Mouse (Mus musculus) spleen, adult 2 months (tissue): ENCODE data around the gene Chd4. TPM values are rescaled to one million over a fixed set of nuclear protein-coding genes. Genes with fewer than 3 reads are reported as not detected.

Source experiments
- DNase-seq, 2 experiments: peaks; one replicate each; pipeline versions ENCODE4 v3.0.0 to v3.0.0-alpha.2; 2012 to 2021; ENCODE audit warnings: low spot score in 2 of 2, low read depth in 1 of 2
- H3K27ac ChIP-seq: fragments of 200-500 bp; 2 replicates; pipeline ENCODE4 v1.5.1; 2012; ENCODE audit warnings: low read length, inconsistent platforms; ENCODE audit not compliant: insufficient read depth
- H3K27me3 ChIP-seq: fragments of 200-500 bp; 2 replicates; pipeline ENCODE4 v1.6.1; 2012; ENCODE audit warnings: mild to moderate bottlenecking, moderate library complexity, low read length, inconsistent platforms; ENCODE audit not compliant: control insufficient read depth, insufficient read depth
- H3K36me3 ChIP-seq: fragments of 200-500 bp; 2 replicates; pipeline ENCODE4 v1.6.1; 2012; ENCODE audit warnings: mild to moderate bottlenecking, low read length, inconsistent platforms; ENCODE audit not compliant: control insufficient read depth, insufficient read depth
- H3K4me1 ChIP-seq: fragments of 200-500 bp; 2 replicates; pipeline ENCODE4 v1.6.1; 2011; ENCODE audit warnings: inconsistent platforms; ENCODE audit not compliant: control insufficient read depth, insufficient read depth, insufficient read length
- H3K4me3 ChIP-seq: fragments of 200-500 bp; 2 replicates; pipeline ENCODE4 v1.5.1; 2011; ENCODE audit warnings: mild to moderate bottlenecking, inconsistent platforms; ENCODE audit not compliant: insufficient read depth, insufficient read length; ENCODE audit errors: extremely low read depth
- CTCF ChIP-seq: fragments of 200-500 bp; IDR thresholded peaks from 2 replicates; pipeline ENCODE4 v1.5.1; 2011; ENCODE audit warnings: mild to moderate bottlenecking, inconsistent platforms; ENCODE audit not compliant: insufficient read depth, insufficient read length, insufficient replicate concordance; ENCODE audit errors: extremely low read depth
- POLR2A ChIP-seq: fragments of 200-500 bp; IDR thresholded peaks from 2 replicates; pipeline ENCODE4 v1.6.1; 2011; ENCODE audit warnings: low read depth, low read length, inconsistent platforms
- WGBS: fragments of 180-500 bp; shearing (Covaris S2); methylation state at CpG from one replicate; pipeline ENCODE4 v1.1.7; 2018; 5-methylcytosine and 5-hydroxymethylcytosine counted together
- polyA plus RNA-seq: library from polyadenylated mRNA; depleted of rRNA; stranded (reverse); fragments of >200 nt; gene quantifications from 2 replicates; pipeline ENCODE4 v1.2.3, GENCODE M21; 2012

The Chd4 gene
- polyA plus RNA-seq, 1 experiment, result 87.4 TPM

DNA sequence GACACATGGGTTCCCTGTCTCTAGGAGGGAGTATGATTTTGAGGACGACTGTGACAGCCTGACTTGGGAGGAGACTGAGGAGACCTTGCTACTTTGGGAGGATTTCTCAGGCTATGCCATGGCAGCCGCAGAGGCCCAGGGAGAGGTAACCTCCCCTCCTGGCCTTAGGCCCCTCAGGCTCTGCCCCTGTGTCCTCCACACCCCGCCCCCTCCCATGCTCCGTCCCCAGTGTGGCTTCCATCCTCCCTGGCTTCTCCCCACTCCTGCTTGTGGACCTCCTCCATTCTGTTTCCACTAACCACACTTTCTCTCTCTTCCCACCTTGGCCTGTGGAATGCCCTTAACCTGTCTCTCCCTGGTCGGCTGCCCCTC is 57.2 kb downstream of the Chd4 start:
- no peaks in the 10 kb centered on the region for H3K27me3 ChIP-seq
- no peak for DNase-seq
- TF ChIP-seq POLR2A (no peak), CTCF (no peak)
- H3K4me3 ChIP-seq, result no peak overlapping the region
- peaks cover 25% of the 10 kb centered on the region for H3K36me3 ChIP-seq
- 98% methylated on average over 5 of the region's 5 CpGs for WGBS
- no peak overlapping the region for H3K27ac ChIP-seq
- peaks cover 4% of the 10 kb centered on the region; the same call in 1 of the 2 replicates for H3K4me1 ChIP-seq

DNA sequence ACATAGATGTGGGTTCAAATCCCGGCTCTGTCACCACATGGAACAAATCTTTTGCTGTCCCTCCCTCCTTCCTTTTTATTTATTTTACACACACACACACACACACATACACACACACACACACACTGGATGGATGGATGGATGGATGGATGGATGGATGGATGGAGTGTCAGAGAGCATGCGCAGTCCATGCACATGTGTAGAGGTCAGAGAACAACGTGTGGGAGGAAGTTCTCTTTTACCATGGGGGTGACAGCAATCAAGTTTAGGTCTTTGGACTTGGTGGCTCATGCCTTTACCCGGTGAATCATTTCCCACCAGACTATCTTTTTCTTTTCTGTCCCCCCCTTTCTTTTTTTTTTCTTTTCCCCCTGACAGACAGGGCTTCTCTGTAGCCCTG is 57.9 kb downstream of the Chd4 start:
- peaks cover 25% of the 10 kb centered on the region for H3K36me3 ChIP-seq
- DNase-seq, result no peak
- H3K4me3 ChIP-seq, result no peak overlapping the region
- no peak overlapping the region for H3K27ac ChIP-seq
- 90% methylated on average over 4 of the region's 4 CpGs for WGBS
- H3K4me1 ChIP-seq, result peaks cover 1% of the 10 kb centered on the region; the same call in 1 of the 2 replicates
- no peaks in the 10 kb centered on the region for H3K27me3 ChIP-seq
- TF ChIP-seq CTCF (no peak), POLR2A (no peak)

DNA sequence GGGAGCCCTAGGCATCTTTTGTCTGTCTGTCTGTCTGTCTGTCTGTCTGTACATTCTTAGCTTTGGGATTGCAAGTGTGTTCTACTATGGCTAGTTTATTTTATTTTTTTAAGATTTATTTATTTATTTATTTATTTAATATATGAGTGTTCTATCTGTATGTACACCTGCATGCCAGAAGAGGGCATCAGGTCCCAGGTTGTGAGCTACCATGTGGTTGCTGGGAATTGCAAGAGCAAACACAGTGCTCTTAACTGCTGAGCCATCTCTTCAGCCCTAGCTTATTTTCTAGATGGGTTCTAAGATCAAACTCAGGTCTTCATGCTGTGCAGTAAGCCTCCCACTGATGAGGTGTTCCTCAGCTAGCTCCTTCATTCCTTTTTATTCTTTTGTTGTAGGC is 58.8 kb downstream of the Chd4 start:
- peaks cover 31% of the 10 kb centered on the region for H3K36me3 ChIP-seq
- H3K27ac ChIP-seq, result no peak overlapping the region
- no peaks in the 10 kb centered on the region for H3K27me3 ChIP-seq
- no peaks in the 10 kb centered on the region for H3K4me1 ChIP-seq
- DNase-seq, result no peak
- TF ChIP-seq POLR2A (no peak), CTCF (peak; percentile 5; the same call in 1 of the 2 replicates)
- no peak overlapping the region for H3K4me3 ChIP-seq

DNA sequence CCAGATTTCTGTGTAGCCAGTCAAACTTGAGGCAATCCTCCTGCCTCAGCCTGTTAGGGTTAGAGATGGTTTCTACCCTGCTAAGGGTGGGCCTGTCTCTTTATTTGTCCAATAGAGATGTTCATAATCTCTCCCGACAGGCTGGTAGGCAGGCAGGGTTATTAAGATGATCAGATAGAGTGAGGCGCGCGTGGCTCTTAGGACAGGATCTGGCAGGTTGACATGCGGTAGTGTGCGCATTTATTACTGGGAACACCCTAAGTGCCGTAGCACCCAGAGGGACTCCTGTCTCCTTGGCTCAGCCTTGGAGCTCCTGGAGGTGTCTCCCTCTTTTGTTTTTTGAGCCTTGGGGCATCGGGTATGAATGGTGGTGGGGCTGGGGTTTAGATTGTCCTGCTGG is 59.5 kb downstream of the Chd4 start:
- H3K27me3 ChIP-seq, result no peaks in the 10 kb centered on the region
- no peak overlapping the region for H3K4me3 ChIP-seq
- TF ChIP-seq POLR2A (no peak), CTCF (no peak)
- H3K4me1 ChIP-seq, result no peaks in the 10 kb centered on the region
- peaks cover 33% of the 10 kb centered on the region for H3K36me3 ChIP-seq
- DNase-seq, result no peak
- 83% methylated on average over 8 of the region's 8 CpGs for WGBS
- H3K27ac ChIP-seq, result no peak overlapping the region

DNA sequence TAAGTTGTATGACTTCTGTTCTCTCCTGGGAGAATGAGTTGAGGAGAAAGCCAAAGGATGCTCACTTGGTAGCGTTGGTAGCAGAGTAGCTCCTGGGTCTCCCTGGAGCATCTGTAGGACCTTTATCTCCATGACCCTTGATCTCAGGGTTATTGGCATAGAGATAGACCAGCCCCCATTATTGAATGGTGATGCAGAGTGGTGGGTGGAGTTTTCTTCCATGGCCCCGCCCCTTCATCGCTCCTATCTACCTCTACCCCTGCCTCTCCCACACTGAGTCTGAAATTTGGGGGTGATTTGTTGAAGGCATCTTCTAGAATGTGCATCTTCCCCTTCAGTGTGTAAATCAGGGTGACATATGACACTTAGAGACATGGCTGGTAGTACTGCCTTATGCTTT is 60.7 kb downstream of the Chd4 start:
- Histone ChIP-seq H3K27me3 (no peaks in the 10 kb centered on the region), H3K27ac (no peak overlapping the region), H3K4me3 (no peak overlapping the region), H3K36me3 (peaks cover 43% of the 10 kb centered on the region), H3K4me1 (no peaks in the 10 kb centered on the region)
- TF ChIP-seq POLR2A (no peak), CTCF (no peak)
- 89% methylated on average over 3 of the region's 3 CpGs for WGBS
- no peak for DNase-seq

DNA sequence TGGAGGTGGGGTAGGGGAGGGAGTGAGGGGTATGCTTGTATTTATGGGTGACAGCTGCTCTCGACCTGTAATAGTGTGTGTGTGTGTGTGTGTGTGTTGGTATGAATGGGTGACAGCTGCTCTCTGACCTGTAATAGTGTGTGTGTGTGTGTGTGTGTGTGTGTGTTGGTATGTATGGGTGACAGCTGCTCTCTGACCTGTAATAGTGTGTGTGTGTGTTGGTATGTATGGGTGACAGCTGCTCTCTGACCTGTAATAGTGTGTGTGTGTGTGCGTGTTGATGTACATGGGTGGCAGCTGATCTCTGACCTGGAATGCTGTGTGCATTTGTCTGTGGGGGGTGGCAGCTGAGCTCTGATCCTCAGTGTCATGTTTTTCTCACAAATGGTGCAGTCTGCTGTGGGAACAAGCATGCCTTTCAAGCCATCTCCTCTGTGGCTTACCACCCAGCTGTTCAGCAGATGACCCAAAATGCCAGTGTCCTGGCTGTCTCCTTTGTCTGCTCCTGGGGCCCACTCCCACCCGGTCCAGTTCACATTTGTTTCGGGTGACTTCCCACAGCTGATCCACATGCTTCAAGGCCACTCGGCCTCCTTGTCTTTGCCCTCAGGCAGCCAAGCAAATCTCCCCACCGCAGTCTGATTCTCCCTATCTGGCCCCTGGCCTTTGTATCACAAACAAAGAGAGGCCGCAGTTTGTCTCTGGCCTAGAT is 61.3 kb downstream of the Chd4 start:
- Histone ChIP-seq H3K27ac (no peak overlapping the region), H3K27me3 (no peaks in the 10 kb centered on the region), H3K4me3 (no peak overlapping the region), H3K36me3 (peaks cover 42% of the 10 kb centered on the region), H3K4me1 (no peaks in the 10 kb centered on the region)
- WGBS, result 85% methylated on average over 7 of the region's 7 CpGs
- DNase-seq, result no peak
- TF ChIP-seq CTCF (no peak), POLR2A (no peak)

DNA sequence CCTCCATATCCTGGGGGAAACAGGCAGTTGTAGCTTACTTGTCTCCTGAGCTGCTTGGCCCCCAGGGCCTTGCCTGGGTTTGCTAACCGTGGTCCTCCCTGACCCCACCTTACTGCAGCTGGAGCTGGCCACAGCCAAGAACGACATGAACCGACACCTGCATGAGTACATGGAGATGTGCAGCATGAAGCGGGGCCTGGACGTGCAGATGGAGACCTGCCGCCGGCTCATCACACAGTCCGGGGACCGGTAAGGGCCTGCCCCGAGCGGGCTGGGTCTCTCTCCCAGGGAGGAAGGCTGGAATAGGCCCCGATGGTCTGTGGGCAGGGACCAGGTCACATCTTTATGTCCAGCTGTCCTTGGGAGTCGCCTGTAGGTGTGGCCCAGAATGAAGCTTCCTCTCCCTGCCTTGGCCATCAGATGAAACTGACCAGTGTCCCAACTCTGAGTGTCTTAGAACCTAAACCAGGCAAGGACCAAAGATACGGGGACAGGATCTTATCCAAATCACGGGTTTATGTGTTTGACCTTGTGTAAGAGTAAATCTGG is 63.2 kb downstream of the Chd4 start:
- 90% methylated on average over 15 of the region's 15 CpGs for WGBS
- Histone ChIP-seq H3K36me3 (peaks cover 35% of the 10 kb centered on the region), H3K4me3 (no peak overlapping the region), H3K4me1 (peaks cover 3% of the 10 kb centered on the region; the same call in 1 of the 2 replicates), H3K27me3 (no peaks in the 10 kb centered on the region), H3K27ac (no peak overlapping the region)
- no peak for TF ChIP-seq POLR2A
- TF ChIP-seq CTCF, result no peak
- no peak for DNase-seq
